Mouse (Mus musculus): Measurements from ENCODE around the gene Vrk2. TPM values are rescaled to one million over a fixed set of nuclear protein-coding genes. Genes with fewer than 3 reads are reported as not detected.
A peak's percentile ranks its signal among the peaks of the same experiment; 100 is the strongest.

The Vrk2 gene
- total RNA-seq, 2 experiments from 2014 or later, result 3.5 to 4.9 TPM

DNA sequence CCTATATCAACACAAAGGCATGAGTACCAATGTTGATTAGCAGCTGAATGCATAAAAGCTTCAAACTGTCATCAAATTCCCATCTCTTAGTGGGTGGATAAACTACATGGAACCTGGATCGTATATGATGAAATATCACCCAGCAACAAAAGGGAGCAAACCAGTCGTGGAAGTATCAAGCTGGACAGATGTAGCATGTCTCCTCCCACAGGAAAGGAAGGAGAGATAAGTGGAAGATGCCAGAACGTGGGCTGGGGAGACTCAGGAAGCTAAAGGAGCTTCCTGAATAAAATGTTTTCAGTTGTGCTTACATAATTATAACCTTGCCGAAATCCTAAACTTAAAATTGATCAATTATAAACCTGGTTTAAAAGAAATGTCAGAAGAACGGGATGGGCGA lies 3.3 kb upstream of the Vrk2 start:
- no peak overlapping the region for H3K27ac ChIP-seq
- DNase-seq (ENCODE audit: low spot score in 2 of 2), result no peak
- no peak overlapping the region for H3K4me3 ChIP-seq
- no peak for TF ChIP-seq CTCF (conservative IDR thresholded peaks at IDR 0.05)

DNA sequence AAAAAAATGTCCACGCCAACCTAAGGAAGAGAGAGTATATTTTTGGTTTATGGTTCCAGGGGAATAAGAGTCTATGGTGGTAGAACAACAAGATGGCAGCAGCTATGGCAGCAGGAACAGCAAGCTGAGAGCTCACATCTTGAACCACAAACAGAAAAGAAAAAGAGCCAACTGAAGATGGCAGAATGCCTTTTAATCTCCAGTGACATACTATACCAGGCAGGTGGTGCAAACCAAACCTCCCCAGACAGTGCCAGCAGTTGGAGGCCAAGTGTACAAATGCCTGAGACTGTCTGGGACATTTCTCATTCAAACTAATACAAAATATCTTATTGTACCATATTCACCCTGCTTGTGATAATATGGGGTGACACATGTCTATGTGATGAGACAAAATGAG lies 2.4 kb upstream of the Vrk2 start:
- TF ChIP-seq CTCF (conservative IDR thresholded peaks at IDR 0.05), result no peak
- DNase-seq (ENCODE audit: low spot score in 2 of 2), result no peak
- no peak overlapping the region for H3K4me3 ChIP-seq
- no peak overlapping the region for H3K27ac ChIP-seq

DNA sequence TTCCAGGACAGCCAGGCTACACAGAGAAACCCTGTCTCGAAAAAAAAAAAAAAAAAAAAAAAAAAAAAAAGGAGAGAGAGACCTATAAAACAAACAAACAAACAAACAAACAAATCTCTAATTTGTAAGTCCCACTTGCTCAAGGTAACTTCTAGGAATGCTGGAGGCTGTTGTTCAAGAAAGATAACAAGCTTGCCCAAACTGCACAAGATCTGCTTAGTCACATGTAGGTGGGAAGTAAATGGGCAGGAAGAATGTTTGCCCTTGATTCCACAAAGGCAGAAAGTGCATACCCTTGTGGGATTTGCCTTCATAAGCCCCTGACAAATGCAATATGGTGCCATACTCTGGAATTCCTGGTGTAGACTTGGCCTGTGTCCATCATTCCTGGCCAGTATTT lies 688 bp upstream of the Vrk2 start:
- no peak for DNase-seq (ENCODE audit: low spot score in 2 of 2)
- TF ChIP-seq CTCF (conservative IDR thresholded peaks at IDR 0.05), result no peak
- H3K27ac ChIP-seq, result no peak overlapping the region
- H3K4me3 ChIP-seq, result no peak overlapping the region

DNA sequence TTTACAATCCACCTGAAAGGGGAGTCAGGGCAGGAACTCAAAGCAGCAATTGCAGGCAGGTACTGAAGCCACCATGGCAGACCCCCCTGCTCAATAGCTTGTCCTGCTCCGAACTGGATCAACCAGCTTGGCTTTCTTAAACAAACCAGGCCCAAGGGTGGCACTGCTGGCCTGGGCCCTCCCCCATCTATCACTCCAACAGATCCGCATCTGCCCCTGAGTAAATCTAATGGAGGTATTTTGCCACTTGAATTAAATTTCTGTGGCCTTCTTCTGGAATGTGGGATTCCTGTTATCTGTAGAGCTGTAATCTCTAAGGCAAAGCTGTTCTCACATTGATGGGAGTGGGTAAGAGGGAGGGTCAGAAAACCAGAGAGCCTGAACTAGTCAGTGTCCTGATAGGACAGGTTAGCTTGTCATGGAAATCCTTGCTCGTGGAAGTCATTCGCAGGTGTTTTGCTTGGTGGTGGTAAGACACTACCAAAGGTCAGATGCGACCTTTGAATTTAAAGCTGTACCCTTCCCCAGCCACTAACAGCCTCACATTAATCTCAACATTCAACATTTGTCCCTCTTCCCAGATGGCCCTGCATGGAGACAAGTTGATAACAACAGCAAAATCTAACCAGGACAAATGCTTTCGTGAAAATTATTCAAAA lies 1.3 kb downstream of the Vrk2 start:
- peak overlapping the region; percentile 78; the same call in 1 of the 2 replicates for H3K27ac ChIP-seq
- TF ChIP-seq CTCF (conservative IDR thresholded peaks at IDR 0.05), result no peak
- H3K4me3 ChIP-seq, result peak overlapping the region; percentile 65
- no peak for DNase-seq (ENCODE audit: low spot score in 2 of 2)

DNA sequence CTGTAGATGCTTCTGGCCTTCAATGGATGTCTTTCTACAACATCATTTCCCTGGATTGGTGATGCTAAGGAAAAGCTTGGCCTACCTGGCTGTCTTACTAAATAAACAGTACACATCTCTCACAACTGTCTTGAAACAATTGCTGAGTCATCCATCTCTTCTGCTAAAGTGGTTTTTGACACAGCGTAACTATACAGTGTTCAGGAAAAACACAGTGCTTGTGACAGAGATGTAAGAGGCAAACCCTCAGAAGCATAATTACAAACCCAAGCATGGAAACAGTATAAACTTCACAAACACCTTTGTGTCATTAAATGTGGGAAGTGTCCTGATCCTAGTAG lies 6.6 kb downstream of the Vrk2 start:
- no peak for DNase-seq (ENCODE audit: low spot score in 2 of 2)
- TF ChIP-seq CTCF (conservative IDR thresholded peaks at IDR 0.05), result no peak
- H3K27ac ChIP-seq, result 0 out of 2 replicates have a peak overlapping the region, but pooled peaks have one; percentile 0
- no peak overlapping the region for H3K4me3 ChIP-seq

- Histone ChIP-seq H3K4me3 (no peak overlapping the region), H3K27ac (0 out of 2 replicates have a peak overlapping the region, but pooled peaks have one; percentile 0)
- TF ChIP-seq CTCF (conservative IDR thresholded peaks at IDR 0.05), result no peak
- DNase-seq (ENCODE audit: low spot score in 2 of 2), result peak; percentile 30 to 57
Measured at GRCm38 (mm10) chr11:26586367-26587183, 7.2 kb downstream of the Vrk2 start.

DNA sequence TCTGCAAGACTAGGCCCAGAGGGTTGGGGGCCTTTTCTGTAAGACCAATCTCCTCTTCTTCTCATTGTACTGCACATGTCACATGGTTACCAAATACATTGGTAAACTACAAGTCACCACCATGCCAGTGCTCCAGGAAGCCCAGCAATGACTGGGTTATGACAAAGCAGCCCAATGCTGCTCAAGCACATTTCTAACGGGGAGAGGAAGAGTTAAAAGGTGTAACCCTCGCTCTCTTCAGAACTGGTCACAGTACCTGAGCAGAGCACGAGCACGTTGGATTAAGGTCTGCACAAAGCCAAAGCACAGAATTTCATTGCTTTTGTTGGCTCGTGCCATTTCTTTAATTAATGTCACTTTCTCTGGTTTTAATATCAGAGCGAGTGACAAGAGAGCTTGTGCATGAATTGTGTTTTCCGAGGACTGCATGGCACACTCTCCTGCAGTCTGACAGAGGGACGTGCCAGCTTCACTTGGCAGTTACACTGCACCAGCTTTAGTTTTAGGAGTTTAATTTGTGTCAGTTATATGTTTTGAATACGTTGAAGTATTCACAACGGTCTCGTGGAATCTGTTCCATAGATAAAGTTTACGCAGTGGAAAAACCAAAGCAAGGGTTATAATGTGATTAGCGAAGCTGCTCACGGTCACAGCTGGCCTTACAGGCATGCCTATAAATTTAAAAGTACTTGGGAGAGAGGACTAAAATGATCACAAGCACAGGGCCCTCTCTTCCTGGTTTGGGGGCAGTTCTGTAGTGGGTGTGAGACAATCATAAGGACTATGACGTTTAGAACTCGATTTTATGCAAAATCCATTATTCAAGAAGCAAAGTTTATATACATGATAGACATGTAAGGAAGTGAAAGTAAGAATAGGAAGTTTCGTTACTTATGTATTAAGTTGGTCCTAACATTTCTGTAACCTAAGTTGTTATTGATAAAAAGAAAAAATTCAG lies 8.1 kb downstream of the Vrk2 start:
- DNase-seq (ENCODE audit: low spot score in 2 of 2), result peak; percentile 16 to 48
- no peak overlapping the region for H3K27ac ChIP-seq

DNA sequence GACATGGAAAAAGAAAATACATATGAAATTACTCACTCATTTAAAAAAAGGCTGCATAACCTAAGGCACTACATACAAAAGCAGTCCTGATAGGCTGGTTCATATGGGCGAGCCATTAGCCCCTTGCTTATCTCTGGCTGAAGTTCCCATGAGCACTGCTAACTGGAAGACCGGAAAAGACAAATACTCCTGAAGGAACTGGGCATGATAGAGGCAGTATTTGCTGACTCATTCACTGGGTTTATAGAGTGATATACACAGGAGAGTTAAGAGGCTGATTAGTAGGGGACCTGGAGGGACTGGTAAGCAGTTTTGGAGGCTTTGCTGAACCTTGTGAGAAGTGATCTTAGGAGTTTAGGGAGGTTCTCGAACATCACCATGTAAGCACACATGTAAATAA lies 42.2 kb downstream of the Vrk2 start:
- DNase-seq (ENCODE audit: low spot score in 2 of 2), result no peak
- Histone ChIP-seq H3K27ac (no peak overlapping the region), H3K4me3 (no peak overlapping the region)
- TF ChIP-seq CTCF (conservative IDR thresholded peaks at IDR 0.05), result no peak

More for the DNA sequence above, 8.1 kb downstream of the Vrk2 start:
- TF ChIP-seq CTCF (conservative IDR thresholded peaks at IDR 0.05), result no peak
- H3K4me3 ChIP-seq, result no peak overlapping the region

- no peak for TF ChIP-seq CTCF (conservative IDR thresholded peaks at IDR 0.05)
- DNase-seq (ENCODE audit: low spot score in 2 of 2), result no peak
- Histone ChIP-seq H3K4me3 (no peak overlapping the region), H3K27ac (no peak overlapping the region)
Measured at GRCm38 (mm10) chr11:26537816-26538215, 56.0 kb downstream of the Vrk2 start.

DNA sequence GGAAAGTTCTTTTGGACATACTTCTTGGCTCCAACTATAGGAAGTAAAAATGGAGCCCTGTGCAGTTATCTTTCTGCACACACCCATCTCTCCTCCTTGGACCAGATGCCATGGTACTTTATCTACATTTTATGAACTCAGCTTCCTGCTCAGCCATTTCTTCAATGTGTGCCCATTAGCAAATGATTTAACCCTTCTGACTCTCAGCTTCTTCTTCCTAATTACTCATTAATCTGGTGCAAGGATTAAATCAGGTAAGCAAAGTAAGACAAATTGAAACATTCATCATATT lies 60.0 kb downstream of the Vrk2 start:
- no peak overlapping the region for H3K4me3 ChIP-seq
- no peak for DNase-seq (ENCODE audit: low spot score in 2 of 2)
- no peak for TF ChIP-seq CTCF (conservative IDR thresholded peaks at IDR 0.05)
- H3K27ac ChIP-seq, result no peak overlapping the region

- Histone ChIP-seq H3K27ac (no peak overlapping the region), H3K4me3 (no peak overlapping the region)
- no peak for TF ChIP-seq CTCF (conservative IDR thresholded peaks at IDR 0.05)
- no peak for DNase-seq (ENCODE audit: low spot score in 2 of 2)
Measured at GRCm38 (mm10) chr11:26532994-26533827, 60.6 kb downstream of the Vrk2 start.

DNA sequence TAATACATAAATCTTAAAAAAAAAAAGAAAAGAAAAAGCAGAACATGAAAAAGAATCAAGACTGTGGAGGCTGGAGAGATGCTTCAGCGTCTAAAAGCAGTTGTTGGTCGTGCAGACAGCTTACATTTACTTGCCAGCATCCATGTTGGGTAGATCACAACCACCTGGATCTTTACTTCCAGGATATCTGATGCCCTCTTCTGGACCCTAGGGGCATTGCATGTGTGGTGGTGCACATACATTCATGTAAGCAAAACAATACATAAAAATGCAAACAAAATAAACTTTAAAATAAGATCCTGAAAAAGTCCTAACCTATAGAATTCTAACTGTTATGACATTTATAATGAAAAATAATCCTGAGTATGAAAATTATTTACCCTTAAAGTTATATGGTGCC lies 66.9 kb downstream of the Vrk2 start:
- peak; percentile 30; the same call in 1 of the 2 replicates for TF ChIP-seq CTCF (conservative IDR thresholded peaks at IDR 0.05)
- DNase-seq (ENCODE audit: low spot score in 2 of 2), result no peak
- Histone ChIP-seq H3K4me3 (no peak overlapping the region), H3K27ac (no peak overlapping the region)
